Mouse (Mus musculus) ES-E14 (cell line): ENCODE measurements around the gene Dpysl4.

Experiments
- CHD2 ChIP-seq: IDR thresholded peaks from 2 replicates; pipeline ENCODE4 v1.6.1; 2014; ENCODE audit warnings: mild to moderate bottlenecking, low read depth, low read length, inconsistent platforms
- HCFC1 ChIP-seq: IDR thresholded peaks from 2 replicates; pipeline ENCODE4 v1.6.1; 2012; ENCODE audit warnings: low read length, inconsistent platforms, borderline replicate concordance; ENCODE audit not compliant: insufficient read depth
- MAFK ChIP-seq: IDR thresholded peaks from 2 replicates; pipeline ENCODE4 v1.6.1; 2014; ENCODE audit warnings: mild to moderate bottlenecking, low read depth, low read length, inconsistent platforms; ENCODE audit not compliant: insufficient read depth
- ZC3H11A ChIP-seq: IDR thresholded peaks from 2 replicates; pipeline ENCODE4 v1.6.1; 2012; ENCODE audit warnings: low read depth, mild to moderate bottlenecking, inconsistent platforms, low read length, borderline replicate concordance
- ZNF384 ChIP-seq: IDR thresholded peaks from 2 replicates; pipeline ENCODE4 v1.6.1; 2012; ENCODE audit warnings: low read depth, low read length, inconsistent platforms

DNA sequence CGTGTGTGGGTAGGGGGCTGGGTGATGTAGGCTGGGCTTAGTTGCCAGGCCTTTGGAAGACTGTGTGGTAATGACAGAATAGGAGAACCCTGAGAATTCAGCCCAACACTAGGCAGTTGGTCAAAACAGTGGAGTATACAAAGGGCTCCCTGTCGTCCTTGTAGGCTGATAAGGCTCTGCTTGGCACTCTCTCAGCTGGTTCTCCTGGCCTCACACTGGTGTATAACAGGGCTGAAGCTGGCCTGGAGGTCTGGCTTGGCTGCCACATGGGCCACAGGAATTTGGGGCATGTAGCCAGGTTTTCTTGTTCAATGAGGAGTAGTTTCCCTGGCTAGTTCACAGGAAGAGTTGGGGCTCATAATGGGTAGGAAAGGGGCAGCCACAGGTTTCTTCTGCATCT lies 2.0 kb downstream of the Dpysl4 start:
- TF ChIP-seq CHD2 (no peak), ZC3H11A (no peak), ZNF384 (no peak), MAFK (no peak), HCFC1 (no peak)
